Mouse (Mus musculus): ENCODE results near the gene Gm4353. TPM values are rescaled to one million over a fixed set of nuclear protein-coding genes. Genes with fewer than 3 reads are reported as not detected.

The Gm4353 gene
- polyA plus RNA-seq, 1 experiment from 2014 or later, result 0.41 TPM

DNA sequence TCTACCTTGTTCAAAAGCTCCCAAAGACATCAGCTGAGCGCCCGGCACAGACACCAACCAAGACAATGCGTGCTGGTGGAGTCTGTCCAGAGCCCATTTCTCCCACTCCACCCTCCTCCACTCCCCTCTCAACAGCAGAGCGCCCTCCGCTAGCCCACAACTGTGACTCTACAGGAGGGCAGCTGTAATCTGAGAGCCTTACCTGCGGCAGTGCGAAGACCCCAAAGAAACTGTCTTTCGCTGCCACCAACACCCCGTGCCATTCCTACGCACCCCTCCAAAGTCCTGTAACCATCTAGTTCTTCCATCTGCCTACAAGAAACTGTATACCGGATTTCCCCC lies 45.3 kb downstream of the Gm4353 start, which contains the start of gene 1110004F10Rik:
TSS of gene 1110004F10Rik (plus strand) at position 202 of the 342 bp plus-strand sequence.
- H3K9ac ChIP-seq, result peak within 1 kb of the TSS; percentile 58
- H3K4me1 ChIP-seq, result peaks cover 23% of the 10 kb centered on the region
- H3K4me2 ChIP-seq (replicated peaks), result peak within 1 kb of the TSS; percentile 98
- no peak for ATAC-seq (ENCODE audit: low FRiP score)
- H3K27ac ChIP-seq, result 0 out of 2 replicates have a peak within 1 kb of the TSS, but pooled peaks have one; percentile 4
- under 1% methylated on average over 11 of the region's 11 CpGs for WGBS
- H3K9me3 ChIP-seq (replicated peaks), result no peaks in the 10 kb centered on the region
- H3K36me3 ChIP-seq, result no peaks in the 10 kb centered on the region
- peak within 1 kb of the TSS; percentile 46 for H3K4me3 ChIP-seq
- H3K27me3 ChIP-seq, result peaks cover 69% of the 10 kb centered on the region

- 0 out of 2 replicates have a peak within 1 kb of the TSS, but pooled peaks have one; percentile 4 for H3K27ac ChIP-seq
- no peak for ATAC-seq (ENCODE audit: low FRiP score)
- WGBS, result 0% methylated on average over 11 of the region's 11 CpGs
Measured at GRCm38 (mm10) chr7:116038511-116038910, 45.9 kb downstream of the Gm4353 start, which contains the start of gene Sox6. Sox6 (minus strand) TSS chr7:116038796.

DNA sequence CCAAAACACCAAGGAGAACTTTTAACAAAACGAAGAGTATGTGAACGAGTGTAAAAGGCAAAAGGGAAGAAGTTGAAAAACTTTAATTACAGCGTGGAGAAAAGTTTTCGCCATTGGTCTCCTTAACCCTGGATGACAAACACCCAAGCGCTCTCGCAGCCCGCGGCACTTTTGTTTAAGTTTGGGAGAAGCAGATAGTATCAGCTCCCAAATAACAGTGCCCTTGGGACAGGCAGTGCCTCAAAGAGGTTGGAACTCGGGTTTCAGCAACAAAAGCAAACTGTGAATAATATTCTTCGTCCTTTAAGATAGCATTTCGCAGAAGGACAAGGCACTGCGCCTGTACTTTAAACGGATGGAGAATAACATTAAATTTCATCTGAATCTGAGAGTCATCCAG lies 46.4 kb downstream of the Gm4353 start:
- Histone ChIP-seq H3K9me3 (replicated peaks) (no peaks in the 10 kb centered on the region), H3K27ac (no peak overlapping the region), H3K27me3 (peaks cover 73% of the 10 kb centered on the region), H3K9ac (no peak overlapping the region), H3K4me3 (peak overlapping the region; percentile 46), H3K36me3 (no peaks in the 10 kb centered on the region), H3K4me1 (peaks cover 27% of the 10 kb centered on the region), H3K4me2 (replicated peaks) (peak overlapping the region; percentile 98)
- 1% methylated on average over 13 of the region's 13 CpGs for WGBS
- no peak for ATAC-seq (ENCODE audit: low FRiP score)

More at GRCm38 (mm10) chr7:116038511-116038910, 45.9 kb downstream of the Gm4353 start, which contains the start of gene Sox6:
- peaks cover 70% of the 10 kb centered on the region for H3K27me3 ChIP-seq
- peak within 1 kb of the TSS; percentile 58 for H3K9ac ChIP-seq
- no peaks in the 10 kb centered on the region for H3K36me3 ChIP-seq
- peak within 1 kb of the TSS; percentile 98 for H3K4me2 ChIP-seq (replicated peaks)
- peak within 1 kb of the TSS; percentile 46 for H3K4me3 ChIP-seq
- peaks cover 23% of the 10 kb centered on the region for H3K4me1 ChIP-seq
- H3K9me3 ChIP-seq (replicated peaks), result no peaks in the 10 kb centered on the region

DNA sequence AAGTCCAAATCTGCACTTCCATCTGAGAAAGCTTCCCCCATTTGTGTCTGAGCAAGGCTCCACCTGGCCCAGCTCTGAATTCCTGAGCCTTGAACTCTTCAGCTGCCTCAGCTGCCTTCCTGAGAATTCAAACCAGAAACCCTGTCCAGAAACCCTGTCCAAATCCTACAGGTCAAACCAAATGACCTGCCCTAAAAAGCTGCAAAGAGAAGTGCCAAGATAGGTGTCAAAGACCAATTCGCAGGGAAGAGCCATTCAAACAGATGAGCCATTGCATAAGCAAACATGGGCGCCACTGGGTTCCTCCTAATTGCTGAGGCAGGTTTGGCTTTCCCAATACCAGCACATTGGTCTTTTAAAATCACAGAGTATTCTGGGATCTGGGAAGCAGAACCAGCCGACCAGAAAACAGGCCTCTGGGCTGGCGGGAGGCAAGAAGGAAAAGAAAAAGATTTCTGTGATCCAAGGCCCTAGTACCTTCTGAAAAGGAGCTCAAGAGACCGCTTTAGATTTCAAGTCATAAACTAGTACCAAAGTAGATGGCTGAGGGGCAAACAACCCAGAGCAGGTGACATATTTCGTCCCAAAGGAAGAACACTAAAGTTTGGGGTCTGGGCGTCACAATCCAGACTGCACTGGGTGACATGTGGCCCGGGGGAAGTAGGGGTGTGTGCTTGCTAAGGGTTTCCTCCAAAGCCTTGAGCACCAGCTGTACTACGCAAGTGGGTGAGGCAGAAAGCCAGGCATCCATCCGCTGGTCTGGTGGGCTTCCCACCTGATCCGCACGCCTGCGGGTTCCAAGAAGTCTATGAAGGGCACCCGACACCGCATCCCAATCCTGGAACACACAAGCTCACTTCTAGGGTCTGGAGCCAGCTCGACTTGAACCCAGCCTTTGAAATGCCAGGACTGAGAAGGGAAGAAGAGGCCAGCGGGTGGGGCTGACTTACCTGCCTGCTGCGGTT lies 47.6 kb downstream of the Gm4353 start:
- no peak for ATAC-seq (ENCODE audit: low FRiP score)
- H3K36me3 ChIP-seq, result no peaks in the 10 kb centered on the region
- no peaks in the 10 kb centered on the region for H3K9me3 ChIP-seq (replicated peaks)
- H3K4me3 ChIP-seq, result peak overlapping the region; percentile 16
- H3K4me1 ChIP-seq, result peaks cover 33% of the 10 kb centered on the region
- H3K9ac ChIP-seq, result no peak overlapping the region
- H3K27ac ChIP-seq, result no peak overlapping the region
- H3K4me2 ChIP-seq (replicated peaks), result peak overlapping the region; percentile 30
- WGBS, result 15% methylated on average over 18 of the region's 18 CpGs
- H3K27me3 ChIP-seq, result peaks cover 73% of the 10 kb centered on the region

- ATAC-seq (ENCODE audit: low FRiP score), result no peak
- H3K36me3 ChIP-seq, result no peaks in the 10 kb centered on the region
- 28% methylated on average over 4 of the region's 4 CpGs for WGBS
- H3K9me3 ChIP-seq (replicated peaks), result no peaks in the 10 kb centered on the region
- peaks cover 65% of the 10 kb centered on the region for H3K27me3 ChIP-seq
- no peak overlapping the region for H3K27ac ChIP-seq
- H3K9ac ChIP-seq, result no peak overlapping the region
- H3K4me1 ChIP-seq, result peaks cover 42% of the 10 kb centered on the region
- 0 out of 2 replicates have a peak overlapping the region, but pooled peaks have one; percentile 1 for H3K4me3 ChIP-seq
- peak overlapping the region; percentile 98; the same call in 1 of the 2 replicates for H3K4me2 ChIP-seq (replicated peaks)
Measured at GRCm38 (mm10) chr7:116035504-116035903, 48.9 kb downstream of the Gm4353 start.

DNA sequence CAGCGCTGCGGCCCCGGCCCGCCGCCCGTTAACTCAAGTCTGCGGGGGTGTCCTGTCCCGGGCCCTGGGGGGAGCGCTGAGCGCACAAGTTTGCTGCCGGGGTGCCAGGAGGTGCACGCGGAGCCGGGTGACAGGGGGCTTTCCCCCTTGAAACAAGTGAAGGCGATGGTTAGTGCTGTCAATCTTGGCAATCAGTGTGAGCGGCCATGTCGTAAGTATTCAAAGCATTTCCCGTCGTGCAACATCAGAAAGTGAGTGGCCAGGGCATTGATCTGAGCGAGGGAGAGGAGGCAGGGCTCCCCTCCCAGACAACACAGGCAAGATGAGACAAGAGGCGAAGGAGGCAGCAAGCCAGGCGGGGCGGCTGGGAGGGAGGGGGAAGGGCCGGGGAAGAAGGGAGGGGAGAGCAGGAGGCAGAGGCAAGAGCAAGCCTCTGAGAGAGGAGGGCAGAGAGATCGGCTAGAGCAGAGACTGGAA lies 50.1 kb downstream of the Gm4353 start:
- no peaks in the 10 kb centered on the region for H3K36me3 ChIP-seq

GRCm38 (mm10) chr7:116033371-116034241 lies 50.8 kb downstream of the Gm4353 start:
- Histone ChIP-seq H3K4me3 (peak overlapping the region; percentile 55), H3K27ac (peak overlapping the region; percentile 81), H3K27me3 (peaks cover 59% of the 10 kb centered on the region), H3K4me1 (peaks cover 38% of the 10 kb centered on the region), H3K36me3 (no peaks in the 10 kb centered on the region), H3K9me3 (replicated peaks) (no peaks in the 10 kb centered on the region), H3K9ac (peak overlapping the region; percentile 69), H3K4me2 (replicated peaks) (peak overlapping the region; percentile 98)
- ATAC-seq (ENCODE audit: low FRiP score), result peak; percentile 42
- under 1% methylated on average over 54 of the region's 54 CpGs for WGBS

More for the DNA sequence above, 50.1 kb downstream of the Gm4353 start:
- peak overlapping the region; percentile 69 for H3K9ac ChIP-seq
- H3K4me3 ChIP-seq, result peak overlapping the region; percentile 55
- under 1% methylated on average over 25 of the region's 25 CpGs for WGBS
- peaks cover 45% of the 10 kb centered on the region for H3K4me1 ChIP-seq
- peak overlapping the region; percentile 98 for H3K4me2 ChIP-seq (replicated peaks)
- H3K9me3 ChIP-seq (replicated peaks), result no peaks in the 10 kb centered on the region
- H3K27ac ChIP-seq, result peak overlapping the region; percentile 81
- peaks cover 64% of the 10 kb centered on the region for H3K27me3 ChIP-seq
- peak; percentile 35 for ATAC-seq (ENCODE audit: low FRiP score)

Other genes starting within 250 kb of the Gm4353 start
- gene Sox6, start 45.8 kb downstream of the Gm4353 start, polyA plus RNA-seq (2016; fragmentation: Nextera tagmentation; extraction: Ambion mirVana), result 50.9 and 55.3 TPM in 2 replicates
- gene 1110004F10Rik, start 45.2 kb downstream of the Gm4353 start, polyA plus RNA-seq (2016; fragmentation: Nextera tagmentation; extraction: Ambion mirVana), result 283 and 308 TPM in 2 replicates
- gene Plekha7, start 223.7 kb upstream of the Gm4353 start, polyA plus RNA-seq (2016; fragmentation: Nextera tagmentation; extraction: Ambion mirVana), result 10.7 and 12.5 TPM in 2 replicates
- gene Rps13, start 249.6 kb upstream of the Gm4353 start, polyA plus RNA-seq (2016; fragmentation: Nextera tagmentation; extraction: Ambion mirVana), result 569 and 639 TPM in 2 replicates